Comparison of ENCODE assay signal across 8 mouse cellular contexts in genomic region chr1:194620245-194620991, GRCm38 (mm10). TPM values are rescaled to one million over a fixed set of nuclear protein-coding genes. Genes with fewer than 3 reads are reported as not detected.
DNase-seq lines count a peak whose midpoint lies in the region; ATAC-seq lines count a peak whose summit lies in the region.

No protein-coding gene starts in this region.

- H3K36me3 ChIP-seq in forebrain, embryonic 14.5 days (ENCODE audit: control insufficient read depth, insufficient read depth, low read length): no peaks in the 10 kb centered on the region

- H3K27me3 ChIP-seq in forebrain, embryonic 14.5 days (replicated peaks; ENCODE audit: control insufficient read depth, insufficient read depth, low read length): no peaks in the 10 kb centered on the region

- WGBS in forebrain, embryonic 14.5 days: under 1% methylated on average over 47 of the region's 56 CpGs

- peak overlapping the region; percentile 55 for H3K4me2 ChIP-seq in forebrain, embryonic 14.5 days (ENCODE audit: low read length)

- peak overlapping the region; percentile 96 for H3K4me3 ChIP-seq in forebrain, embryonic 14.5 days (ENCODE audit: low read depth, low read length)

- DNase-seq in Muller cell, postnatal 12 days (ENCODE audit: inconsistent ontology term): peak; percentile 69
- DNase-seq in forebrain, embryonic 14.5 days (ENCODE audit: low spot score): peak; percentile 77
- DNase-seq in heart, postnatal 14 days: peak; percentile 70 to 75
- peak; percentile 63 to 66 for DNase-seq in layer of hippocampus, postnatal 14 days (ENCODE audit: low spot score in 2 of 2)
- DNase-seq in lung, postnatal 25 days (ENCODE audit: low spot score): peak; percentile 81
- peak; percentile 71 for DNase-seq in retina, postnatal 1 day

- no peaks in the 10 kb centered on the region for H3K9me3 ChIP-seq in forebrain, embryonic 14.5 days (replicated peaks; ENCODE audit: control insufficient read depth, low read length)

- peak; percentile 28; the same call in 1 of the 2 replicates for ATAC-seq in cerebellum, adult (ENCODE audit: insufficient number of reproducible peaks, low FRiP score, low TSS enrichment)
- ATAC-seq in forebrain, embryonic 14.5 days: peak; percentile 30
- ATAC-seq in activated CD4-positive, CD25-positive, alpha-beta regulatory T cell, adult 4 months: no peak

- intact Hi-C loops in heart, postnatal 14 days (cut with DNase I): loop anchor here (2.0 to 10.0 kb wide), 3 partner anchors 16 to 344 kb away; no protein-coding TSS in a partner anchor

- peak overlapping the region; percentile 97 for H3K27ac ChIP-seq in forebrain, embryonic 14.5 days (ENCODE audit: low read depth, low read length)

- peak overlapping the region; percentile 99 for H3K9ac ChIP-seq in forebrain, embryonic 14.5 days (ENCODE audit: low read length)

- H3K4me1 ChIP-seq in forebrain, embryonic 14.5 days (ENCODE audit: control insufficient read depth, insufficient read depth, low read length): peaks cover 21% of the 10 kb centered on the region

RNA-seq across cellular contexts. Expression of gene Plxna2, which starts 2.4 kb away (rescaled TPM):
- polyA plus RNA-seq in forebrain, embryonic 14.5 days (2014; fragmentation: Nextera tagmentation; extraction: Ambion mirVana): 54.7 and 65.7 TPM in 2 replicates
- 10 to 100 TPM; 26.6 to 29.7 TPM for total RNA-seq in heart, postnatal 14 days (2021)
- total RNA-seq in layer of hippocampus, postnatal 14 days (2021): 10 to 100 TPM; 80.9 to 82.4 TPM
- polyA plus RNA-seq in activated CD4-positive, CD25-positive, alpha-beta regulatory T cell, adult 4 months (2017; shearing (Covaris generic)): not detected
